Mouse (Mus musculus): ENCODE data around the gene Slc16a9.
"Not testable (repeated sequence)": the region's sequence is repeated elsewhere in the genome, so short reads cannot be mapped to it uniquely, and the experiment has no call there.

Gene Slc16a9

DNA sequence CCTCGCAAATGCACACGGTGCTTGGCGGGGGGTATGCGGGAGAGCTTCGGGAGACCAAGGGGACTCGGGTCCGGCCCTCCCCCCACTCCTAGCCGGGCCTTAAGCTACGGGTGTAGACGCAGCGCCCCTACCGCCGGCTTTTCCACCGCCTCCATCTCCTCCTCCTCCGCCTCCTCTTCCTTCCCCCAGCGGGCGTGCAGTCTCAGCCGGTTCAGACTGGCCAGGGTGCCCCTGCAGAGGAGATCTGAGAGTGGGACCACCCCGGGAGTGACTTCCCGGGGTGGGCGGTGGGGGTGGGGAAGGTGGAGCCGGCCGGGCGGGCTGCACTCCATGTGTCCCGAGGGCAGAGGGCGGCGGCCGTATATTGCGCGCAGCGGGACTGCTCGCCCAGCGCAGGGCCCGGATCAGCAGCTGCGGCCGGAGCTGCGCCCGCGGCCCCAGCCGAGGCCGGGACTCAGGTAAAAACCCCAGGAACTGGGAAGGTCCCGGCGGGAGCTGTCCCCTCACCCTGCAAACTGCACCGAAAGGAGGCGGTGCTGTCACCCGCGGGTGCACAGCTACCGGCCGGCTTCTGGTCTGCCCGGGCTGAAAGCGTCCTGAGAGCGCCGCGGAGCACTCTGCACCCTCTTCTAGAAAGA is at the start of gene Slc16a9:
Slc16a9 (plus strand) TSS at position 180 of the 638 bp plus-strand sequence.
- DNase-seq (ENCODE audit: low spot score) = peak; percentile 33

DNA sequence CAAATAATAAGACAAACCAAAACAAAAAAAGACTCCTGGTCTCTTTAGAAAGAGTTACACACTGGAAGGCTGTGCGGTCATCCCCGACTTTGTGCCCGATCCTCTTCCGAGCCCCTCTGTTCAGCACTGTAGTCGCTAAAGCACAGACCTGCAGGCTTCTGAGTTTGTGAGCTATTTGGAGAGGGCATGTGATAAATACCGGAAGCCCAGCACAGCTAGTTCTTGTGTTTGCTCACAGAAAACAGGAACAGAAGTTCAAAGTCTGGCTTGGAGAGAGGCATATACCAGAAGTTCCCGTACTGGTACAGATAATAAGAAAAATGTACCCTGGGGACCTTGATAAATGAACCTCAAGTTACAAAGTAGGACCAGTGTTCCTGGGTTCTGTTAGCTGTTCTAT is 49.6 kb upstream of the Slc16a9 start:
- DNase-seq (ENCODE audit: low spot score) = no peak

DNA sequence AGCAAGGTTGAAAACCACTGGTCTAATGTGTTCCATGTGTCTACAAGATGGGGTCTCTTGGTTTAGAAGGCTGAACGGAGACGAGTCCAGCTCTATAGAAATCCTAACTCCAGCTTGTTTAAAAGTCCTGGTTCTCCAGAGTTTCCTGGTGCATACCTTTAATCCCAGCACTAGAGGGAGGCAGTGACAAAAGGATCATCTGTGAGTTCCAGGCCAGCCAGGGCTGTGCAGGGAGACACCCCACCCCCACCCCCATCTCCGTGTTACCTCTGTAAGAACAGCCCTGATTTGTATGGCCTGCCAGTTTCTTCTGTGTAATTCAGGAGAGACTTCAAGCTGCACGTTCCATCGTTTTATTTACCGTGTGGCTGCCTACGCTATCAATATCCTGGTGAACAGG is 49.1 kb upstream of the Slc16a9 start:
- no peak for DNase-seq (ENCODE audit: low spot score)

DNA sequence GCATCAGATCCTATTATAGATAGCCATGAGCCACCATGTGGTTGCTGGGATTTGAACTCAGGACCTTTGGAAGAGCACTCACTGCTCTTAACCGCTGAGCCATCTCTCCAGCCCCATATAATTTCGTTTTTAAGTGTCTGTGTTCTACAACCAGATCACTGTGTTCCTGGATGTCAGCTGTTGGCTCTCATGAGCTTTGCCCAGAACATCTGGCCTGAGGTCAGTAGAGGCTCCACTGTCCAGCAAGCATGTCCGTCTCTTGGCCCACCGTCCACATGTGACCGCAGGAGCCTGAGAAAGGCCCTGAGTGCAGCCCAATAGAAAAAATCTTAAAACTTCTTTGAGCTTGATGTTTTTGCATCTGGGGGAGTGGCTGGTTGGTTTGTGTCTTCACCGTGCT is 48.2 kb upstream of the Slc16a9 start:
- peak; percentile 33 for DNase-seq (ENCODE audit: low spot score)

DNA sequence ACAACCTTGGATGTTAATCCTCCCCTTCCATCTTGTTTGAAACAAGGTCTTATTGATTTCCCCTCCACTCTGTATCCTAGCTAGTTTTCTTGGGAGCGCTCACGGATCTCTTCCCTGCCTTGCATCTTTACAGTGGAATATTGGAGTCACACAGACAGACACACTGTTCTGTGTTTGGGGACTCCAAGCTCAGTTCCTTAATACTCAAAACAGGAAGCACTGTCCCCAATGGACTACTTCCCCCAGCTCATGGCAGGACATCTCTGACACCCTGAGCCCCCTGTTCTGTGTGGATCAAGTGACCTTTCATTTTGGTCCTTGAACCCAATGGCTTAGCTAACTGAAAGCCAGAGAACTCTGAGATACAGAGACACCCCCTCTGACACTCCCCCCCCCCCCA is 47.3 kb upstream of the Slc16a9 start:
- no peak for DNase-seq (ENCODE audit: low spot score)

DNA sequence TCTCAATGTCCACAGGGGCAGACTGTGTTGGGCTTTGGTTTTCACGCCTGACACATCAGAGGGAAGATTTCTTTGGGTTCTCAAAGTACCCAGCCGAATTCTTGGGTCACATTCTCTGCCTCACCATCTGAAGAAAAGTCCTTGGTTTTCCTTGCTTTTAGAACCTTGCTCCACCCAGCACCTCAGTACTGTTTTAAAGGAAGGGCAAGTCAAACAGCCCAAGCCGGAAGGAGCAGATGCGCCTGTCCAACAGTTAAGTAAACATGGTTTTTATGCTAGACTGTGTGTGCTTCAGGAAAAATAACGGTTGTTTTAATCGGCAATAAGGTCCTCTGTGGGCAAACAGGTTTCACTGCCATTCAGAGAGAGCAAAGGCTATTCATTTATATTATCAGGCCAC is 46.9 kb upstream of the Slc16a9 start:
- DNase-seq (ENCODE audit: low spot score) = no peak

DNA sequence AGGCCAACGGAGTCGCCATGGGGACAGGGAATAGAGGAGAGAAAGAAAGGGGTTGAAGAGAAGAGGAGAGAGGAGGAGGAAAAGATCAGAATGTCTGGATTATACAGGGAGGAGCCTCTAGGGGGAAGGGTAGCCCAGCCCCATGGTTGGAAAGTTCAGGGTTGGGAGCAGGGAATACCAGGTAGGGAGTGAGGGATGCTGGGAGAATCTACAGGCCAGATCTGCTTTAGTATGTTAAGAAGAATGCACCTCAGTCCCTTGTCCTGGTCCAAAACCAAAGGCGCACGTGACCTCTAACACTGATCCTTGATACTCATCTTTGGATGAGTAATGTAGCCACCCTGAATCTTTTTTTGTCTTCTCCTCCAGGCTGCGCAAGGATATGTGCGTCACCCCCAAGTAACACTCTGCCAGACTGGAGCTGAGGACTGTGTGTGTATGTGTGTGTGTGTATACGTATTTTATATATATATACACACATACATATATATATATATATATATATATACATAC is 45.9 kb upstream of the Slc16a9 start:
- no peak for DNase-seq (ENCODE audit: low spot score)

DNA sequence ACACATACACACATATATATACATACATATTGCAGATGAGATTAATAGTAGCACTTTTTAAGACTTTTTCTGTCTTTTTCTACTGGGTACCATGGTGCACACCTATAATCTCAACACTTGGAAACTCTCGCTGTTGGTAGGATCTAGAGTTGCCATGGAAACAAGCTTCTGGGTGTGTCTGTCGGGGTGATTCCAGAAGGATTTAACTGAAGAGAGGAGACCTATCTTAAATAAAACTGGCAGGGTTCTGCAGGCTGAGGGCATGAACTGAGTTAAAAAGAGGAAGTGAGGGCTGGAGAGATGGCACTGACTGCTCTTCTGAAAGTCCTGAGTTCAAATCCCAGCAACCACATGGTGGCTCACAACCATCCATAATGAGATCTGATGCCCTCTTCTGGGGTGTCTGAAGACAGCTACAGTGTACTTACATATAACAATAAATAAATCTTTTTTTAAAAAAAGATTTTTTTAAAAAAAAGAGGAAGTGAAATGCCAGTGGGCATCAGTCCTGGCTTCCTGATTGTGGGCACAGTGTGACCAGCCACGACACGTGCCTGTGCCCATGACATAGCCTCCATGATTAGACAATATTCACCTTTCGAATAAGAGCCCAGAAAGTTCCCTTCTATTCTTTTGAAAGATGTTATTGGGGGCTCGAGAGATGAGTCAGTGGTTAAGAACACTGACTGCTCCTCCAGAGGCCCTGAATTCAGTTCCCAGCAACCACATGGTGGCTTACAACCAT is 45.3 kb upstream of the Slc16a9 start:
- no peak for DNase-seq (ENCODE audit: low spot score)

DNA sequence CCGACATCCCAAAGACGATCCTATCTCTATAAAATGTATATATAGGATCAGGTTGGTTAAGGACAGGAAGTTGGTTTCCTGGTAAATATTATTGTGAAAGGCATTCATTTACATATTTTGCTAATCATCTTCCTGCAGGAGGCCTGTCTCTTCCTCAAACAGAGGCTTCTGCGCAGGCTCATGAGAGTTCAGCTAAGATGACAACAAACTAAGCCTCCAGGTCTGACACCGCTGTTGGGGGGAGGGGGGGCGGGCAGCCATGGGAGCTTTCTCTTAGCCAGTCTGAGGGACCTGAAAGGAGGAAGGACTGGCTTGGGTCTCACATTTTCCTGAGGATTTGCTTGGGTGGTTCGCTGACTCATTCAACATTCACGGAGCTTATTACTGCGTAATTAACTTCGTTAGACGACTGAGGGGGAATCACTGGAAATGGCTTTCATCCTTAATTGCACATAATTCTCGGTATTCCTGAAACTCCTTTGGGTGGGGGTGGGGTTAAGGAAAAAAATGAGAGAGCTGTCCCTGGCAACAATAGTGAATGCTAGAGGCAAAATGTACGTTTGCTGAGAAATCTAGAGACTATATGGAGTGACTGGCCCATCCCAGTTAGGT is 43.9 kb upstream of the Slc16a9 start:
- no peak for DNase-seq (ENCODE audit: low spot score)

DNA sequence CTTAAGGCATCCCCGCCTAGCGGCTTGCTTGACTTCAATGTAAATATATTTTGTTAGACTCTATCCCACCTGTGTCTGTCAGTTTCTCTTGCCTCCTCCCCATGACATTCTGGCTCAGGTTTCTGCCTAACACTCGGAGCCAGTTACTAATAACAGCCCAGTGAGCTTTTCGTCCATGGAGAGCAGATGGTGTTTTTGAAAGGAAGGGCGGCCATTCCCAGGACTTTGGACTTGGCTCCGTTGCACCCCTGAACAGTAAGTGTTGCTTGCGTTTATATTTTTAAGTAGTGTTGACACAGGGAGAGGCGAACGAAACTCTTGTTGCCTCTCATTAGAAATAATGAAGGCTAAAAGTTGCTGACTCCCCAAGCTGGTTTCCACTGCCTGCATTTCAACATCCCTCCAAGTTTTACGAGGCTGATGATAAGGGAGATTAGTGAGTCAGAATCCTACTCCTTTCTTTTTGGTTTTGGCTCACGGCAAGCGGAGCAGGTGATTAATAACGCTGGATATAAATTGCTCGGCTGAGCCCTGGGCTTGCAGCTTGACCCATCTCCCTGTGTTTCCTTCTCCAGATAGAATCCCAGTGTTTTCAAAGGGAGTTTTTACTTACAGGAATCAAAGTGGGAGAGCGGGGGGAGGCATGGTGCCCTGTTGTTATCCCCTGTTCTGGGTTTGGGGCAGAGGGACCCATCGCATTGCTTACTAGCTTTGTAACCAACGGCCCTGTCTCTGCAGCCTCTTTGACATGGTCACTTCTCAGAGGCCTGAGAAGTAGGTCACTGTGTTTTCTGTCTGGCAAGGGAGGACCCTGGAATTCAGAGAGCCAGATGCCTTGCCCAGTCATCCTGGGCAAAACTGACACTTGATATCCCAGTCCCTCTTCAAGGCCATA is 40.1 kb upstream of the Slc16a9 start, which contains the start of gene Mrln:
Mrln (plus strand) TSS at position 160 of the 895 bp plus-strand sequence.
- no peak for DNase-seq (ENCODE audit: low spot score)

DNA sequence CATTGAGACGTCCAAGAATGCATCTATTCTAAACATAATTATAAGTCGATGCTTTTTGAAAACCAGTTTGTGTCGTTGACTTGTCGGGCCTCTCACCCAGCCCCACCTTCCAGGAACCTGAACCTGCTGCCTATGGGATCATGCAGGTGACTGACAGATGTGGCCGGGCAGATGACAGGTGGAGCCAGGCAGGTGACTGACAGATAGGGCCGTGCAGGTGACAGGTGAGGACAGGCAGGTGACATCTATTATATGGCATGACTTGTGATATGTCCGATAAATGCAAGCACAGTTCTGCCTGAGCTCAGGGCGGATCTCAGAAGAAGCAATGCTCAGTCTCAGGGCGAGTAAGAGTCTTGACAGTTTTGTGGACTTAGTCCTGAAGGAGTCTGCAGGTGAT is 33.6 kb upstream of the Slc16a9 start:
- no peak for DNase-seq (ENCODE audit: low spot score)

DNA sequence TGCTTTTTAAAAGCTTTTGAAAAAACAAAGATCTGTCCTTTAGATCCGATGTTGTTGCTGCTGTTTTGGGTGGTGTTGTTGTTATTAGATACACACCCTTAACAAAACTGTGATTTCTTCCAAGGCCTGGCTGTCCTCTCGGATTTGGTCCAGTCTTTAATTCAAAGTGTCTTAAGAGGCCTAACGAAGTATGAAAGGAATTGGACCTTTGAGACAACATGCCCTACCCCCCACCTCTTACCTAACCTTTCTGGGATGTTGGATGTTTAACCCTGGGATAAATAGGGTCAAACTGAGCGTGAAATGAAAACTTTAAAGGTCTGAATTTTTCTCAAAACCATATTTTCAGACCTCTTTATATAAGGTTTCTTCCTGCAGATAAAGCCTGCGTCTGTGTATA is 23.9 kb upstream of the Slc16a9 start:
- DNase-seq (ENCODE audit: low spot score) = no peak

DNA sequence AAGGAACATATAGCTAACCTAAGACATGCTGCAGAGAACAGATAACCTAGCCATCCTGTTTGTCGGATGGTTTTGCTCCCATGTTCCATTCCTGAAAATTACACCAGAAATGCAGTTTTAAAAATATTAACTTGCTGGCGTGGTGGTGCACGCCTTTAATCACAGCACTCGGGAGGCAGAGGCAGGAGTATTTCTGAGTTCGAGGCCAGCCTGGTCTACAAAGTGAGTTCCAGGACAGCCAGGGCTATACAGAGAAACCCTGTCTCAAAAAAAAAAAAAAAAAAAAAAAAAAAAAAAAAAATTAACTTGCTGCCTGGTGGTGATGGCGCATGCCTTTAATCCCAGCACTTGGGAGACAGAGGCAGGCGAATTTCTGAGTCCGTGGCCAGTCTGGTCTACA is 22.7 kb upstream of the Slc16a9 start:
- not testable (repeated sequence) for DNase-seq (ENCODE audit: low spot score)

DNA sequence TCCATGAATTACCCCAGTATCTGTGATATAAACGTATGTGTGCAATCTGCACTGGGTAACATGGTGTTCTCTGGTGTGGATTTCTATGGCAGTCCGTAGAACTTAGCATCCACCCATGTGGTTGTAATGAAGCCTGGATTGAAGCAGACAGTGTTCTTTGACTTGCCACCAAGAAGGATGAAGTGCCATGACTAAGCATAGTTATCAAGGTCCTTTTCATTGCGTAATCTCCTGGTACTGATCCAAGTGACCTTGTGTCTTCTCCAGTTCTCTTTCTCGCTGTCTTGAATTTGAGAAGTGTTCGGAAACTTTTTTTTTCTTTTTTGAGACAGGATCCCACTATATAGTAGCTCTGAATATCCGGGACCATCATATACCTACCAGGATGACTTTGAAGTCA is 20.3 kb upstream of the Slc16a9 start:
- DNase-seq (ENCODE audit: low spot score) = no peak

DNA sequence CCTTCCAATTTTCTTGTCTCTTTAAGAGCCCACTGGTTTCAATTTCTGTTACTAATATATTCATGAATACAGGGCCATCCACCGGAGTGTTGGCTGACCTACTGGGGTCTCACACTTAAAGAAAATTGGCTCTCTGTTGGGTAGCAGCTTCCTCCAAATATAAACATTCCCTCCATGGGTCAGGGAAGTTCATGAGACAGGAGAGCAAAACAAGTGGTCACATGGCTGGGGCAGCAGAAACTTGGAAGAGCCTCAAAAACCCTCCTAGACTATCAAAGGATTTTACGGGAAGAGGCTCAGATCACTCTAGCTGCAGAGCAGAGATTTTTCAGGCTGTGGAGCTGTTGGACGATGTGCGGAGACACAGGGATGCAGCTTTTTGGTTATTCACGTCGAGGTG is 19.1 kb upstream of the Slc16a9 start:
- no peak for DNase-seq (ENCODE audit: low spot score)

DNA sequence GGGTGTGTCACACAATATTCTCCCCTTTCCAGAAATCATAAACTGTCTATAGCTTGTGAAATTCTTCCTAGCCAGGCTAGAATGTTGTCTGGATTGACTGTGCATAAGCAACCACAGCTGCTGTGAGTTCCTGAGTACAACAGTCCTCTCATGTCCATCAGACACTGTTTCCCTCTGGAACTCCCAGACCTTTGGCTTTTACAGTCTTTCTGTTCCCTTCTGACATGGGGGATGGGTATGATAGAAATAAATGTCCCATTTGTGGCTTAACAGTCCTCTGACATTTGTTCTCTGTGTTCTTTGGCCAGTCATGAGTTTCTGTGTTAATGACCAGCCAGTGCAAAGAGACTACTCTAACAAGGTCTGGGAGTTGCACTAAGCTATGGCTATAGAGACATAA is 18.3 kb upstream of the Slc16a9 start:
- no peak for DNase-seq (ENCODE audit: low spot score)

DNA sequence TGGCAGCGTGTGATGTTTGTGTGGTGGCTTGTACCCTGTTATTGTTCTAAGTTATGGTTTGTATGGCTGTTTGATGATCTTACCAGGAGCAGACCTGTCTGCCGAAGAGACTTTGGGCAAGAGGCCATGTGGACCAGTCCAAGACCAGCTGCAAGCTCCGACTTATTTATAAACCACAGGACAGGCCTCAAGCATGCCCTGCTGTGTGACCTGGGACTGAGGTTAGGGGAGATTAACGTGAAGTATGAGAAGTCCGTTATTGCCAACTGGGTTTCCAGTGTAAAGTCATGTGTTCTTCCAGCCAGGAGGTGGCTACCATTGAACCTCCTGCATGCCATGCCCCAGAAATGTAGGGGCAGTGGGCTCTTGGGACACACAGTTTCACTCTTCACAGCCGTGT is 14.5 kb upstream of the Slc16a9 start:
- no peak for DNase-seq (ENCODE audit: low spot score)

DNA sequence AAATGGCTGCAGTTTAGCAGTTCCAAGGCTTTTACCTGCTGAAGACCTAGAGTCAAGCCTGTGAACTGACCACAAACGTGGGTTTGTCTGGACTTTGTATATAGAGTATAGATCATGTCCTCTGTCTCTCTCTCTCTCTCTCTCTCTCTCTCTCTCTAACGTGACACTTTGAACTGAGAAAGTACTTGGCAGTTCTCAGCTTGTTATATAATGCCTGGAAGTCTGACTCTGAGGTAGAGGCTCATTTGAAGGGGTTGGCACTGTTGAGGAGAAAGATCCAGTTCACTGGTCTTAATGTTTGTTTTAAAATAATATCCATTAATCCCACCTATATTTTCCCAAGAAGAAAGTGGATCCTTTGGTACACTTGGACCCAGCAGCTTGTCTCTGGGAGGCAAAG is 7.0 kb upstream of the Slc16a9 start:
- DNase-seq (ENCODE audit: low spot score) = no peak

DNA sequence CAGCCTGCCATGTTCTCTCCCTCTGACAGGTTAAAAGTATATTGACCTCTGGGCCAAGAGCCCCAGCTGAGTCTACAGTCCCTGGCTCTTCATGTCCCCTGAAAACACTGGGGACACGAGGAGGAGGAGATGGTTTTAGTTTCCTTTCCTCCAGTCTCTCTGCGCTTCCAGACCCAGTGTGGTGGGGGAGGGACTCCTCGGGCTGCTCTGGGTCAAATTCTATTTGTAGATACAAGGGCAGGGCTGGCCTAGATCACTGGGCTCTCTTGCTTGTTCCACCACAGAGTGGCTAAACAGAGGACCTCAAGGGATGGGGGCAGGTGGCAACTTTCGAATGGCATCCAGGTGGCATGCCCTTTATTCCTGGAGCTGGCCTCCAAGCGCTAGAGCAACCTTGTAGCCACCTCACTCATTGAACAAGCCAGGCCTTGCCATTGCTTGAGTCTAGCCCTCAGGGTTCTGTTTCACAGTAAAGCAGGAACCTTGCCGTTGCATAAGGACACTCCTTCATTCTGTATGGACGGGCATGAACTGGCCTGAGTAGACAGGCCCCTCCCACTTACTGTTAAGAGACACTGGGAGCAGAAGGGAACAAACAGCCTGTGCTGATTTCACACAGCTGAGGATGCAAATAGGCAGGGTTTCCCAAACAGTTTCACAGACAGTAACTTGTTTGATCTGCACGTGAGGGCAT is 2.0 kb upstream of the Slc16a9 start:
- no peak for DNase-seq (ENCODE audit: low spot score)

DNA sequence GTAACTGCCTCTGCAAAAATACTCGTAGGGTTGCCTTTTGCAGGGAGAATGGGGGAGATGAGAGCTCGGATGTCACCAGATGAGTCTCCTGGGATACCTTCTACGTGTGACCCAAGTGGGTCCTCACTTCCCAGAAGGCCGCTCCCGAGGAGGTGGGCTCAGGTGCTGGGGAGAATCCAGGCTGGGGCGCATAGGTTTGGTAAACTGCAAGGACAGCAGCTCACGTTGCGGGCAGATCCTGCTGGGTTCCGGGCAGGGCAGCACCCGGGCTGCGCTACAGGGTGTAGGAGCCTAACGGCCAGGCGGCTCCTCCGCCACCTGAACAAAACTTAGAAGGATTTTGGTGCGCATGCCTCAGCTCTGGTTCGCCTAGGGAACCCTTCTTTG is 652 bp downstream of the Slc16a9 start:
- no peak for DNase-seq (ENCODE audit: low spot score)

DNA sequence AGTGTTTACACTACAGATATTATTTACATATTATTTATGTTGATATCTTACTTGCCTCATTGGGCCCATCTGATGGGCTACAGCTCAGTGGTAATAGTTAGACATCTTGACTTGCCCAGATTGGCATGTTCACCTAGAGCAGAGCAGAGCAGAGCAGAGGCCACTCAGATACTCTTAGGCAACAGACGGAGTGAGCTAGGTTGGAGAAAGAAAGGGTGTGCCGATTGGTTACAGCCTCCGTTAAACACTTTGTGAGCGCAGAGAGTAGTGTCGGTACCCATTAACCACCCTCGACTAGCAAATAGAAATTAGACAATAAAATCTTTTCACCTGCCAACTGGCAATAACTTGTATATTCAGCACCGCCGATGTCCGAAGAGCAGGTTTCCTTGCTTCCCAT is 1.2 kb downstream of the Slc16a9 start:
- DNase-seq (ENCODE audit: low spot score) = no peak

DNA sequence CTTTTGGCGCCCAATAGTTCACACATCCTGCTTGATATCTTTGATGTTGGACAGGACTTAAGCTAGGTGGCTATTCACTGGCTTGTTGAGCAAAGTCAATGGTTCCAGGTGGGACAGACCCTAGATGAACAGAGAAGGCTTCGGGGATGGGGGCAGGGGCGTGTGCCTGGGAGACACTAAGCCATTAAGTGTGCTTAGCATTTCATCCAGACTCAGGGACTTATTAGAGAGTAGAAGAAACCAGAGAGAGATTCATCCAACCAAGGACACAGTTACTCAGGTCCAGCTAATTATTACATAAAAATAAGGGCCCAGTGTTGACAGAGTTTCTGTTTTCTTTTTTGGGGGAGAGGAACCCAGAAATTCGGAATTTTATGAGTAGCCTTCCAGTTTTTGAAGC is 5.5 kb downstream of the Slc16a9 start:
- no peak for DNase-seq (ENCODE audit: low spot score)
